Mouse (Mus musculus): Measurements from ENCODE around the gene Haus8.
"Not testable (repeated sequence)": the region's sequence is repeated elsewhere in the genome, so short reads cannot be mapped to it uniquely, and the experiment has no call there.

Haus8 gene

GRCm38 (mm10) chr8:71272286-71273150, at the start of gene Haus8, which contains the start of gene Myo9b:
Gene Haus8 (minus strand): TSS chr8:71272934.
Gene Myo9b (plus strand): TSS chr8:71272714.
- DNase-seq (ENCODE audit: low read depth): peak; percentile 99

- DNase-seq (ENCODE audit: low read depth): not testable (repeated sequence)
Observed at GRCm38 (mm10) chr8:71319760-71320159, 47.0 kb upstream of the Haus8 start.

GRCm38 (mm10) chr8:71318610-71319009, 45.9 kb upstream of the Haus8 start:
- DNase-seq (ENCODE audit: low read depth): not testable (repeated sequence)

GRCm38 (mm10) chr8:71316486-71317031, 43.8 kb upstream of the Haus8 start:
- DNase-seq (ENCODE audit: low read depth): no peak

GRCm38 (mm10) chr8:71315972-71316371, 43.2 kb upstream of the Haus8 start:
- DNase-seq (ENCODE audit: low read depth): no peak

GRCm38 (mm10) chr8:71313951-71314350, 41.2 kb upstream of the Haus8 start:
- no peak for DNase-seq (ENCODE audit: low read depth)

- DNase-seq (ENCODE audit: low read depth): no peak
Observed at GRCm38 (mm10) chr8:71312700-71313099, 40.0 kb upstream of the Haus8 start.

- peak; percentile 16 for DNase-seq (ENCODE audit: low read depth)
Observed at GRCm38 (mm10) chr8:71310446-71310845, 37.7 kb upstream of the Haus8 start.

GRCm38 (mm10) chr8:71307913-71308312, 35.2 kb upstream of the Haus8 start:
- DNase-seq (ENCODE audit: low read depth): no peak

- DNase-seq (ENCODE audit: low read depth): no peak
Observed at GRCm38 (mm10) chr8:71307371-71307770, 34.6 kb upstream of the Haus8 start.

- DNase-seq (ENCODE audit: low read depth): no peak
Observed at GRCm38 (mm10) chr8:71305988-71306387, 33.3 kb upstream of the Haus8 start.

- DNase-seq (ENCODE audit: low read depth): no peak
Observed at GRCm38 (mm10) chr8:71303632-71304031, 30.9 kb upstream of the Haus8 start.

- no peak for DNase-seq (ENCODE audit: low read depth)
Observed at GRCm38 (mm10) chr8:71302788-71303187, 30.1 kb upstream of the Haus8 start.

- no peak for DNase-seq (ENCODE audit: low read depth)
Observed at GRCm38 (mm10) chr8:71299716-71300115, 27.0 kb upstream of the Haus8 start.

GRCm38 (mm10) chr8:71297439-71297838, 24.7 kb upstream of the Haus8 start:
- no peak for DNase-seq (ENCODE audit: low read depth)

GRCm38 (mm10) chr8:71296784-71297183, 24.1 kb upstream of the Haus8 start:
- no peak for DNase-seq (ENCODE audit: low read depth)

GRCm38 (mm10) chr8:71296188-71296621, 23.5 kb upstream of the Haus8 start:
- no peak for DNase-seq (ENCODE audit: low read depth)

GRCm38 (mm10) chr8:71293930-71294329, 21.2 kb upstream of the Haus8 start:
- not testable (repeated sequence) for DNase-seq (ENCODE audit: low read depth)

- DNase-seq (ENCODE audit: low read depth): no peak
Observed at GRCm38 (mm10) chr8:71291351-71291750, 18.6 kb upstream of the Haus8 start.

GRCm38 (mm10) chr8:71290911-71291310, 18.2 kb upstream of the Haus8 start:
- DNase-seq (ENCODE audit: low read depth): no peak

- DNase-seq (ENCODE audit: low read depth): no peak
Observed at GRCm38 (mm10) chr8:71290211-71290610, 17.5 kb upstream of the Haus8 start.

GRCm38 (mm10) chr8:71289098-71289497, 16.4 kb upstream of the Haus8 start:
- no peak for DNase-seq (ENCODE audit: low read depth)

- peak; percentile 30 for DNase-seq (ENCODE audit: low read depth)
Observed at GRCm38 (mm10) chr8:71288441-71288949, 15.8 kb upstream of the Haus8 start.
